Mouse (Mus musculus) adrenal gland, adult (tissue): ENCODE data around the gene Mapkap1.
"Not testable (repeated sequence)": the region's sequence is repeated elsewhere in the genome, so short reads cannot be mapped to it uniquely, and the experiment has no call there.

ENCODE experiments used
- DNase-seq, 2 experiments: peaks; one replicate each; pipeline ENCODE4 v3.0.0; 2022 to 2023; ENCODE audit warnings: low spot score in 1 of 2; ENCODE audit not compliant: inconsistent age in 2 of 2

The Mapkap1 gene

GRCm38 (mm10) chr2:34431701-34432372, 25.3 kb downstream of the Mapkap1 start:
- no peak for DNase-seq

DNA sequence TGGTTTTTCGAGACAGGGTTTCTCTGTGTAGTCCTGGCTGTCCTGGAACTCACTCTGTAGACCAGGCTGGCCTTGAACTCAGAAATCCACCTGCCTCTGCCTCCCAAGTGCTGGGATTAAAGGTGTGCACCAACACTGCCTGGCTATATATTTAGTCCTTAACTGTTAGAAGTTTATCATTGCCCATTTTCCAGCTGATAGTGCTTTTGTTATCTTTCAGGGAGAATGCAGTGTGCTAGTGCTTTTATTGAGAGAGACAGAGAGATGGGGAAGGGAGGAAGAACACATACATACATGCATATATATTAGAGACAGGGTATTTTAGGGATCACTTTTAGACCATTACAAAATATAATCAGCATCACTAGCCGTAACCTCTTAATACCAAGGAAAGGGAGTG, 26.3 kb downstream of the Mapkap1 start:
- not testable (repeated sequence) for DNase-seq

DNA sequence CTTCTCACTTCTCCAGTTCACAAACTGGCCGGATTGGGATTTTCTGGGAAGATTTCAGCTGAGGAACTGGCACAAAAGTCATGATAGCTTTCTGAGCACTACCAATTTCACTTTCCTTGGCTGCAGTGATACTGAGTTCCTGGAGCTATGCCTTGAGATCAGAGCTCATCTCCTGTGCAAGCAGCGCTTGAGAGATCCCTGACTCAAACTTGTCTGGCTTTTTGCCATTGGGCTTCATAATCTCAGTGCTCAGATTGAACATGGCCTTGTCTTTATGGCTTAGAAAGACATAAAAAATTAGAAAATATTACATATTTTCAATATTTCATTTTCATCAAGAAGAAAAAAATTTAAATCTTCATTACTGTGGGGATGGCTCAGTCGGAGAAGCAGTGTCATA, 29.8 kb downstream of the Mapkap1 start:
- peak; percentile 44 to 80 for DNase-seq

DNA sequence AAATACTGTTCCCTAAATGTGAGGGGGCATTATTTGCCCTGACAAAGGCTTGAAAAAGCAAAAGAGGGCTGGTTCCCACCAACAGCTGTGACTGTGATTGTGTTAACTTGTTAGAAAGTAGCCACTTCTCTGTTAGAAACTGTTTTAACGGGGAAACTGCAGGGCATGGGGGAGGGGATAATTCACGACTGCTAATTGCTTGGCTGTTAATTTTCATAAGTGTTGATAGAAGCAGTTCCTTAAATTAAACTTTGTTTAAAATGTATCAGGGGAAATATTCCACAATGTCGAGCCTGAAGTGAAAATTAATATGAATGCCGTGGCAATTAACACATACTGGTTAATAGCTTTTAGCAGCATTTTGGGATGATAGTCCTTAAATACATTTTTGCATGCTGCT, 42.2 kb downstream of the Mapkap1 start:
- no peak for DNase-seq

DNA sequence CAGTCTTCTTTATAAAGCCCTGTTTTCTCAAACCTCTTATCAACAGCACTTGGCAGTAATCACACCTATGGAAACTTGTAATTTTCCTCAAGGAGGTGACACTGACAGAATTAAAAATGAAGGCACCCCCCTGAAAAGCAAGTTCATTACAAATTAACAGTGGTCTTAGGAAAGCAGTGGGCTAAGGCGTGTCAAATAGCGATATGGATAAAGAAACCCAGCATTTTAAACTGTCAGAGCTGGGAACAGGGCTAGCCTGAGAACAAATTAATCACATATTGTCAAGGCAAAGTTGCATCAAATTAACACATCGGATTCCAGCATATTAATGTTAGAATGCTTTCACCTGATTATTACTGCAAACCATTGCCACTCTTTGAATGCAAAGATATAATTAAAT, 55.9 kb downstream of the Mapkap1 start:
- no peak for DNase-seq

- DNase-seq, result peak; percentile 68 to 82
These were observed 62.1 kb downstream of the Mapkap1 start for GRCm38 (mm10) chr2:34468559-34469141.

DNA sequence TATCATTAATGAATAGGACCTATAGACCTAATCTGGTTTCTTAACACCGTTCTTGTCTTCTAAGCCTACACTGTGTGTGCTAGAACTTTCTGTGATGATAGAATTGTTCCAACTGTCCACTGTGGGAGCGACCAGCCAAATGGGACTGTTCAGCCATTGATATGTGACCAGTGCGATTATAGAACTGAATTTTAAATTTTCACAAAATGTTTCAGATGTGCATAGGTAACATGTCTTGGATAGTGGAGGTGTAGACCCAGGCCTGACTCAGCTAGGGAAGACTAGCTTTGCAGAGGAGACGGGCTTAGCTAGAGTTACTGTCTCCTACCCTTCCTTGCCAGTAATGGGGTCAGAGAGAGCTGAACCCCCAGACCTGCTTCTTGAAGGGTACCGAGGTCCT, 62.8 kb downstream of the Mapkap1 start:
- DNase-seq, result no peak

DNA sequence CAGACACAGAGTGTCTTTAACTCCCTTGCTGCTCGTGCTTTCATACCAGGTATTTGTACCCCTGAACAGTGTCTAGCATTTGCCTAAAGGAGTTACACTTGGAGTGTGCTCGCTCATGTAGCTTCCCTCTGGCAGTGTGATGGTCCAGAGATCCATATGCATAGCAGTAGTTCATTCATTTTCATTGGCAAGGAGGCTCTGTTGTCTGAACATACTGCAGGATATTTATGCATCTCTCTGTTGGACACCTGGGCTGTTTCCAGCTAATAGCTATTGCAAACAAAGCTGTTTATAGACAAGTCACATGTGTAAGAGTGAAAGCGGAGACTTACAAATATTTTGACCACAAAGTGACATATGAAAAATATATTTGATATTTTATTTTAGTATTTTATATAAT, 67.2 kb downstream of the Mapkap1 start:
- DNase-seq, result no peak

GRCm38 (mm10) chr2:34481401-34481800, 74.8 kb downstream of the Mapkap1 start:
- no peak for DNase-seq

GRCm38 (mm10) chr2:34482102-34482501, 75.5 kb downstream of the Mapkap1 start:
- DNase-seq, result no peak

GRCm38 (mm10) chr2:34482531-34482930, 76.0 kb downstream of the Mapkap1 start:
- DNase-seq, result no peak

GRCm38 (mm10) chr2:34487281-34487680, 80.7 kb downstream of the Mapkap1 start:
- peak; percentile 54 to 79 for DNase-seq

DNA sequence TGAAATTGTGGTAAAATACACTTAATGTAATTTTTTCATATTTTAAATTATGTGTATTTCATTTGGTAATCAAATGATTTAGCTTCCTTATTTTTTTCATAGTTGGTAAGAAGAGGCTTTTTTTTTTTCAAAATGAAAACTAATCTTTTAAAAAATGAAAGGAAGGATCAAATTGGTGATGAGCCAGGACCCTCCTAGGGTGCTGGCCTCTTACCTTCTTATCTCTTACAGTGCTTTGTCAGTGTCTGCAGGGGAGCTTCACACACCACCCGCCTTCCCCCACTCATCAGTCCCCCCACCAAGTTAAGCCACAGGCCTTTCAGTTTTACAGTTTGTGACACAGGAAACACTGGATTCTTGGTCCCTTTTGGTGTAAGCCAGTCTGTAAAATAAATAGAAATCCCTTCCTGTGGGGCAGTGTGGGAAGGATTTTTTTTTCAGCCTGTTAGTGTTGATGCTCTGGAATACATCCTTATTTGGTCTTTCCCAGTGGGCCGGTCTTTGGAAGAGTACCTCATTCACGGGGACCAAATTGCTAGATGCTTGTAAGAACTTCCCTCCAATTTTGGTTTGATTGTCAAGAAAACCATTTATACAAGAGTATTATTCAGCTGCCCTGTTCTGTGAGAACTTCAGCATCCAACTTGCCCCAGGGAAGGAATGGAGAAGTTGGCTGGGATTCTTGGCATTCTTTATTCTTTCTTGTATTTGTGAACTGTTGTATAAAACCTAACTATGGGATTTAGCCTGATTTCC, 97.6 kb downstream of the Mapkap1 start:
- no peak for DNase-seq

GRCm38 (mm10) chr2:34506162-34506561, 99.6 kb downstream of the Mapkap1 start:
- not testable (repeated sequence) for DNase-seq

GRCm38 (mm10) chr2:34509856-34510255, 103.3 kb downstream of the Mapkap1 start:
- DNase-seq, result no peak

GRCm38 (mm10) chr2:34515263-34515662, 108.7 kb downstream of the Mapkap1 start:
- no peak for DNase-seq

GRCm38 (mm10) chr2:34518083-34518482, 111.5 kb downstream of the Mapkap1 start:
- peak in 1 of 2 experiments; percentile 55 for DNase-seq

GRCm38 (mm10) chr2:34518526-34518925, 112.0 kb downstream of the Mapkap1 start:
- DNase-seq, result peak; percentile 27 to 70

DNA sequence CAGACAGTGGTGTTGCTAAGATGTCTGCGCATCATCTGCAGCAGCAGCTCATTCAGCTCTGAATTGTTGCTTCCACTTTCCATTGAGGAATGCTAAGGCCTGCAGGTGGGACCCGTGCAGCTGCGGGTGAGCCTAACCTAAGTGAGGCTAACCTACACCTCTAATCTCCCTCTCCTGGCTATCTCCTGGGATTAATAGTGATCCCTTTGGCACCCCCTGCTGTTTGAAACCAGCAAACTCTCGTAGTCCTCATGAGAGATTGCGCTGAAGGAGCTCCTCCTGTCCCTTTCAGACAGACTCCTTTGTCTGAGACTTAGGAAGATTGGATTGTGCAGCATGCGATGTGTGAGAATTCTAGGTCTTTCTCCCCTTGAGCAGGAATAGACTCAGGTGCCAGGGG, 113.0 kb downstream of the Mapkap1 start:
- peak; percentile 76 to 90 for DNase-seq

DNA sequence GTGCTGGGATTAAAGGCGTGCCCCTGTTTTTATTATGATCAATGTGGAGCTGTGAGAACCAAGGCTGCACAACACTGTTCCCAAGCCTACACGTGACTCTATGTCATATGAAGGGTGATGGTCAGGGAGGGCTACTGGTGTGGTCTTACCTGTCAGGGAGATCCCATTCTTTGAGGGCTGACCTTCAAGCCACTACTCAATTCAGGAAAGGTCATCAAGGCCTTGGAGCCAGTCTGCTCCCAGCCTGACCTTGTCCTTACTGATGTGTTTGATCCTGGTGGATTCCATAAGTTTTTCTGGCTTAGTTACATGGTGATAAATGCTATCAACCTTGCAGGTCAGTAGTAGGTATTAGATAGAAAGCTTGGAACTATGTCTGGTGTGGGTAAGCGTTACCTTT, 114.8 kb downstream of the Mapkap1 start:
- DNase-seq, result peak; percentile 58 to 84

DNA sequence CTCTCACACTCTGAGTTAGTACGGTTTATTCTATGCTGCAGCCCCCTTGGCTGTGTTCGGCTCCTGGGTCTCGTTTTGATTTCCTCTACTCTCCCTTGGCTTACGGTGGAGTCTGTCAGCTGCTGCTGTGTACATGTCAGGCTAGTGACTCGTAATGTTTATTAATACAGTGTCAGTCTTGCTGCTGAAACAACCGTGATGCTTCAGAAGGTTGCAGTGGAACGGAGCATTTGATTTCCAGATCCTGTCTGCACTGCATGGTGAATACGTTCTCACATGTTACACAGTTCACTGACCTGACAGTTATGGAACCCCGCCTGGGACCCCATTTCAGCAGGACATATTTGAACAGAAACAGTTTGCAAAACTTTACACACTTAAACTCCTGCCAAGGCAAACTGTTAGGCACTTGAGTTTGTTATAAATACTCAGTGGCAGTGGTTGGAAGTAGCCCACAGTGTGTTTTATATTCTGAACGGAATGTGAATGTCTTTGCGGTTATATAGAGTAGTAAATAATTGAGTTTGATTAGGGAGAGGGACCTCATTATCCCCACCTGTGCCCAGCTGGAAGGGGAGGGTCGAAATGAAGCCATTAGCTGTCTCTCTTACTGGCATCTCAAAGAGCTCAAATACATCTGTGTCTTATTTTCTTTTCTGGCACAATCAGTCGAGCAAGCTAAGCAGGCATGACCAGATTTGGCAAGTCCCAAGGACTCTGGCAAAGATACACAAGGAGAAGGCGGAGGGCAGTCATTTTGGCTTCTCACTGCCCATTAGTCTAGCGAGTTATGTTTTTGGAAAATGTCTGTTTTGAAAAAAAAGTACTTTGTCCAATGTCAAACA, 120.2 kb downstream of the Mapkap1 start:
- DNase-seq, result peak; percentile 85 to 94
